Mouse (Mus musculus): Measurements from ENCODE around the gene Ank2.

GRCm38 (mm10) chr3:127468569-127468968 lies 30.6 kb downstream of the Ank2 start:
- TF ChIP-seq CTCF (IDR thresholded peaks at IDR 0.05; ENCODE audit: insufficient read depth, low read depth, low read length) (no peak), POLR2A (IDR thresholded peaks at IDR 0.05; ENCODE audit: insufficient read depth, low read depth, low read length) (no peak)
